Mouse (Mus musculus): ENCODE results near the gene Fgfr2.
A peak's percentile ranks its signal among the peaks of the same experiment; 100 is the strongest.

Gene Fgfr2

DNA sequence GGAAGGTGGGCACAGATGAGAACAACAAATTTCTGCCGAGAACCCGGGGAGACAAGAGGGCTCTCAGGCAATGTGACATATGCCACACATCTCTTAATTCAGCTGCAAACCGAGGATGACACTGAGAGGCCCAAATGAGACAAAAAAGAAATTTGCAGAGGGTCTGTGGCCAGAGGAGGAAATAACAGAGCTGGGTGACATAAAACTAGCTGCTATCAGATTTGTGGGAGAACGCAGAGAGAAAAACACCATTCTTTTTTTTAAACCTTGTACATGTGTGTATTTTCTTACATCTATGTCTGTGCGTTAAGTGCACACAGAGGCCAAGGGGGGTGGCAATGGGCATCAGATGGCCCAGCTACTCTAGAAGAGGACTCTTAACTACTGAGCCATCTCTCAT, 328.0 kb downstream of the Fgfr2 start:
- no peak for DNase-seq

DNA sequence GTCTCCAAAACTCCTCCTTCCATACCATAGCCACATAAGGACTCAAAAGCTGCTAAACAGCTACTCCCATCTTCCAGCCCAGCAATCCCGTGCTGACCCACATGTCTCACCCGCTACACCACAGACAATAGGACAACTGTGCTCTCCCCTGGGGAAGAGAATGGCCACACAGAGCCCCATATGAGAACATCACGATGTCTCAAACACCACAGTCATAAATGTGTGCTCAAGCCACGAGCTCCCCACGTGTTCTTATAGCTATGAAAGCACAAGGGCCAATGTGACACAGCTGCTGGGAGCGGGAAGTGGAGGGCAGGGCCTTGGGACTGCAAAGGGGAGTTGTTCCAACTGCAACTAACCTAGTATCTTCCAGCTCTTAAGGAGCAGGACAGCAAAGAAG, 329.7 kb downstream of the Fgfr2 start:
- peak; percentile 38 for DNase-seq

DNA sequence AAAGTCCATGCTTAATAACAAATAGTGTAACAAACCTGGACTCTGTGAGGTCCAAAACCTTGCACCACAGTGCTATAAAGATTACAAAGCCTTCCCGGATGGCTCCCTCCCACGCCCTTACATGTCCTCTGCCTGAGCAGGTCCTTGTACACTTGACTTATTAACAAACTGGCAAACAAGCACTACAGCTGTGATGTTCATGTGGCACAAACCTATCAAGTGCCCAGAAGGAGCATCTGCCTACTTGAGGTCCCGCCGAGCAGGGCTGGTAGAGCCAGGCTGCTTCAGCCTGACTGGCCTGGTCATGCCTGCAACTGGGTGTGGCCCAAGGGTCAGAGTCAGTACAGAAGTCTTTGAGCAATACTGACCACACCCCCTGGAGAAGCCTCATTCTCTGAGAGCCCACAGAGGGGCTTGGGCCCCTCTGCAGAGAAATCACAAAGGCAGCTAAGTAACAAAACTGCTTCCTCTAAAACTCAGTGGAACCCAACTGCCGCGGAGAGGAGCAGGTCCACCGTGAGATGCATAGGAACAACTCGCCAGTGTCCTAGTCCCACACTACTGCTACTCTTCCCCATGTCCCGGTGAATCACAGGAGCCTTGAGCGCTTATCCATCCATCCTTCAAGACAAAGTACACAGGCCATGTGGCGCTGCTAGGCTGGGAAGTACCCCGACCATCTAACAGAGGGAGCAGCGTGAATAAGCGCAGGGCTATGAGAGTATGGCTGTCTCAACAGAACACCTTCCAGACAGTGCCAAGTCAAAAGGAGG, 332.5 kb downstream of the Fgfr2 start:
- peak; percentile 25 for DNase-seq

DNA sequence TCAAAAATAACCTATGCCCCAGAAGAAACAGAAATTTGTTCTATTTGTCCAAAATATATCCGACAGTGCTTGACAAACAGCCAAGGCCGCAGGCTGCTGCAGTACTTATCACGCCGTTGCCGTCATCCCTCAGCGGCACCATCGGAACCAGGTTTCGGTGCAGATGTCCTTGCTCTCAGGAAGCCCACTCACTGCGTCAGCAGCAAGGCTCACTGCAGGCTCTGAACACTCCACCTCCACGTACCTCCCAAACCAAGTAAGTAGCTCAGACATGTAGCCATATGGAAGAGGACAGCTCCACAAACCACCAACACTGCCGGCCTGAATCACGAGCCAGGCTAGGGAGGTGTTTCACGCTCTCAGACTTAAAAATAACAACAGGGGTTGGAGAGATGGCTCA, 334.3 kb downstream of the Fgfr2 start:
- DNase-seq: no peak

DNA sequence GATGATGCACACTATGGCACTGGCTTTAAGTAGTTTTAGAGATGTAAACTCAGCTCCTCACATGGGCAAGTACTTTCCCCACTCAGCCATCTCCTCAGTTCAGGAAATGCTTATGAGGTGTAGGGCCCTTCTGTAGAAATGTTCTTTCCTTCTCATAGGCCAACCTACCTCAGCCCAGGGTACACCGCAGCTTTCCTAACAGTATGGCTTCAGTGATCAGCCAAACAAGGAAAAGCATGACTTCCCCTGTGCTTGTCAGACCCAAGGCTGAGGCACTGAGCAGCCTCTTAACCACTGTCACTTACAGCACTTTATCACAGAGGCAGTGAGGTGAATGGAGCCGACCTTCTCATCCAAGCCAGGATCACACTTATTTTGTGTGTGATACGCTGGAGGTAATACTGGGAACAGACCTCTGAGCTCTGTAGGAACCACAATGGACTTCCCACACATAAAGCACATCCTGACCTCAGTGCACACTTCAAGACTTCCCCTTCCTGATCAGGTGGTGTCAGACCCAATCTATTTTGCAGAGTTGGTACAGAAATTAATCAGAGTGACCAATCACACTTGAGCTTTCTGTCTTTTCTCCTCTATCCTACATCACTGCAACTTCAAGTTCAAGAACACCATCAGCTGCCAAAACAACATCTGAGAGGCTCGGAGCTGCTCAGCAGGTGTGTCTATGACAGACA, 335.5 kb downstream of the Fgfr2 start:
- DNase-seq: no peak

DNA sequence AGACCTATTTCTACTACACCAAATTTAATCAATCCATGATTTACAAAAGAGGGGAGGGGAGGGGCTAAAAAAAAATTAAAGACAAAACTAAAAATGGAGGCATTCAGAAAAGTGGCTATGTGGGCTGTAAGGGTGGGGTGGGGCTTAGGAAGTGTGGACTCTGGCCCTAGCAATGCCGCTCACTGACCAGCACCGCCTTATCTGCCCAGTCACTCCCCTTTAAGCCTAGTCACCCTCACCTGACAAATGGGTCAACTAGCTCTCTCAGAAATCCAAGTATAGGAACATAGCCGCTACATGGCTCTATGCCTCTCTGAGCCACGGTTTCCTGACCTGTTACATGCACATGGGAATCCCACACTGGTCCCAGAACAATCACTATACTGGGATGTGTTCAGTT, 336.1 kb downstream of the Fgfr2 start:
- no peak for DNase-seq

DNA sequence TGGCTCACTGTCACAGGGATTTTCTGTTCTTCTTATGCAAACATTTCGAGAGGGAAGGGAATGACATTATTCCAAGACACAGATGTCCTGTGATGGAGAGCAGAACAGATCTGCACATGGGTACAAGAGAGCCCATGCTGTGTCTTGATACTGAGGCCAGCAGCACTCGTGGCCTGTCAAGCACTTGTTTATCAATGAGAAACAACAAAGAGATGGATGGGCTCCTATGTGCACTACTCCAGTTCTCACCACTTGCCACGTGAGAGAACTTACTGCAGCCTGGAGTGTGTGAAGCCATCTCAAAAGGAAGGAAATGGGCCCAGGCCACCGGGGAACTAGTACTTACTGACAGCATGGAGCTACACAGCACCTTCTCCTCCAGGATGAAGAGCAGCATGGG, 336.6 kb downstream of the Fgfr2 start:
- peak; percentile 33 for DNase-seq

DNA sequence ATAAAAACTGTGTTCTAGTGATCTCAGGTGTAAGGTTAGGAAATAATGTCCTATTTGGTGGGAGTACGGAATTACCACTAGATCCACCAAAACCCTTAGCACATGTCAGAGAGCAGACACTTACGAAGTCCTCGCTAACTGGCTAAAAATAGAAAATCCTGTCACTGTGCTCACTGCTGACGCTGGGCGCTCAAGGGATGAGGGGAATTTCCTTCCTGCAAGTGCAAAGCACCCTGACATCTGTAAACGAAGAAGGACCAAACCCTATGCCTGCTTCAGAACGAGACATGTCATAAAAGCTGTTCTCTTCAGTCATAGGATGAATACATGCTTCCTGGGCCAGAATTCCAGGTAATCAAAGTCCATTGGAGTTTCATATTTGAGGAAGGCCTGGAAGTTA, 337.1 kb downstream of the Fgfr2 start:
- peak; percentile 51 for DNase-seq

DNA sequence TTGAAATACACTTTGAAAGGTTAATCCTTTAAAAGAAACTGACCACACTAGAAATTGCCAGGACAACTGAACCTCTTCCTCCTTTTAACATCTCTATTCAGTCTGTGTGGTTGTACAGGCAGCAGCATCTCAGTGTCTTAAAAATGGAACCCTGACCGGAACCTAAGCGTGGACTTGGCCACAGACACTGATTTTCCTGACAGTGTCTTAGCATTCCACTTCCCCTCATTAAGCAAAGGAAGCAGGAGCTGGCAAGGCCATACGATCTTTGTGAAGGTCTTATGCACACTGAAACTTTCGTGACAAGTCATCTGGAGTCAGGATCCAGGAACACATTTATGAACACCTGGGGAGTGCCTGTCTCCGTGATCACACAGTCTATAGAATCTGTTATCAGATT, 339.0 kb downstream of the Fgfr2 start:
- DNase-seq: no peak

DNA sequence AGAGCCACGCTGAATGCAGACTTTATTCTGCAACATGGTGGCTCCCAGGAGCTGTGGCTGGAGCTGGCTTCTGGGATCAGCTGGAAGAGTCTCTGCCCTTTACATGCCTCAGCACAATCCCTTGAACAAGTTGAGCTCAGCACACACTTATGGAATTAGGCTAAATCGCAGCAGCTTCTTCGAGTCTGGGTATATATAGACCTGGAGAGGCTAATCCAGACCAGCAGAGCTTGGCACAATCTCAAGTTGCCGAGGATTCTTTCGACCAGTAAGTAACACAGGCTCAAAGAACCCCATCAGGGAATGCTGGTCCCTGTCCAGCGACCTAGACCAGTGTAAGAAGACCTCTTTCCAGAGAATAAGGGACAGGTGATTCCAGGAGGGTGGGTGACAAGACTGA, 341.3 kb downstream of the Fgfr2 start:
- DNase-seq: no peak

DNA sequence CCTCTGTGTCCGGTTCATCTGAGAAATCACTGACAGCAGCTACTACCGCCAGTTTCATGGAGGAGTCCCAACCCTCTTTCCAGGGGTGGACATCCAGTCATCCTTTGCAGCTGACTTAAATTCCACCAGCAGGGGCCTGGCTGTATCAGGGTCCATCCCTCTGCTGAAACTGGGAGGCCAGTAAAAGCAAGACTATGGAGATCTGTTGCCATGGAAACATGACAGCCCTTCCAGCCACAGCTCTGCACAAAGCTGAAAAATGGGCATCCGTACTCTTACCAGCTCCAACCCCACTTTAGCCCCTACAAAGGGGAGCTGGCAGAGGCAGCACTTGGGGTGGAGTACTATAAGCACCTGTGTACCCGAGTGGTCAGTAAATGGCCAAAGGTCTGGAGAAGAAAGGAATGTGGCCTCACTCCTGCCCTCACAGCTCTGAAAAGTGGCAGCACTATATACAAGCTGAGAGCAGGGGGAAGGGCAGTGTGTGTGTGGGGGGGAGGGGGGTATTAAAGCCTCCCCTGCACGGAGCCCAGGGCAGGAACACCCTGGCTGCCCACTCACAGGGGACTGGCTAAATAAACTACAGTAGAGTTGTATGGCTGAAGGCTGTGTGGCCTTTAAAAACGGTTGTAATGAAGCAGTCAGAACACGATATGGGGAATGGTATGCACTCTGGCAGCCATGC, 341.9 kb downstream of the Fgfr2 start:
- peak; percentile 20 for DNase-seq

DNA sequence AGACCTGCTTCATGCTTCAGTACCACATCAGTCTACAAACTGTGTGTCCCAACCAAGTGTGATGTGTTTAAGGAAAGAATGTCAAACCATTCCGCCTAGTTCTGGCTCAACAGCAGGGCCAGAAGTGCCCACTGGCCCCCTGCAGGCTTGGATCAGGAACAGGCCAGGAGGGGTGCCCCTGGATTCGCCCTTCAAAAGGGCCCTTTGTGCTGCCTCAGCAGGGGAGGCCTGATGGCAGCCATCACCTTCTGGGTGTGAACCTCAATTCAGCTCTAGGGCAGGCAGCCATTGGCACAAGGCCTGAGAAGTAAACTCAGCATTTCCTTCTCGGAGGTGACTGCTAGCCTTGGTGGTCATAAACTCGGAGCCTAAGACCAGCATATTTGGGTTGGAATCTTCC, 342.5 kb downstream of the Fgfr2 start:
- DNase-seq: peak; percentile 62

DNA sequence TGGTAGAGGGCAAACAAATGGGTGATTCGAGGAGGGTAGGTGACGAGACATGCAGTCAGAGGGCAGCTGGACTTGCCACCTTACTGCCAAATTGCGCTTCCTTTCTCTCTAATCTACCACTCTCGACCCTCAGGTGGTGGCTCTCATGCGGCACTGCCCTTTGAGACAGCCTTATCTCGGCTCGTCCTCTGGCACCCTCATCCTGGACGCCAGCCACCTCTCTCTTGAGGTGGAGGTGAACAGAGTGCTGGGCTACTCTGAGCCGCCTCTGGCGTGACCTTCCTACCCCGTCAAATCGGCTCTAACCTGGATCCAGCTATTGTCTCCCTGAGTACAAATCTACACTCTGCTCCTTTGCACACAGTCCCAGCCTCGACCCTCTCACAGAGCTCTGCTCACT, 344.5 kb downstream of the Fgfr2 start:
- DNase-seq: no peak

DNA sequence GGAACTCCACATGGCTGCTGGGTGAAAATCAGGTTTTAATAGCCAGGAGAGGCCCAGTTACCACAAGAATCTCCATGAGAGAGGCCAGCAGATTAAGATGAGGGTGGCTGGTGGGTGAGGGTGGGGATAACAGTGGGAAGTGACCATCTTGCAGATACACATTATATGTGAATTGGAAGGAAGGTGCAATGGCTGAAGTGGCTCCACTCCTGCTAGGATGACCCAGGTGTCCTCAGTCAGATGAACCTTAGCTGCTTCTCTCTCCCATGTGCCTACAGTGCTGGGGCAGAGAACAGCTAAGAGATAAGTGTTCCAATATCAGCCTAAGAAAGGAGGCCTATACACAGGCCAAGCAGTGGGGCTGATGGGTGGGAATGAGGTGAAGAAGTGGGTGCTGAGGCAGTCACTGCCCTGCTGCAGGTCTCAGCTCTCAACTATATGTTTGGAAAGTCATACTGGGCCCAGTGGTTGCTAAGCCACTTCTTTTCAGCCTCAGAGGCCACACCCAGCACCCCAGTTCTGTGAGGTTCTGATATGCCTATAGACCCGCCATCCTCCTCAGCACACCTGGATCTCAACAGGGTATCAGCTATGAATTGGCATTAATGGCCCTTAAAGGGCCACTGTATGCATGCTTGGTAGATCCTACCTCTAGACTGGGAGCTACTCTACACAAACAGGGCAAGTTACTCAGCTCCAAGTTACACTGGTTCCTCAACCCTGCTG, 345.3 kb downstream of the Fgfr2 start:
- DNase-seq: no peak

DNA sequence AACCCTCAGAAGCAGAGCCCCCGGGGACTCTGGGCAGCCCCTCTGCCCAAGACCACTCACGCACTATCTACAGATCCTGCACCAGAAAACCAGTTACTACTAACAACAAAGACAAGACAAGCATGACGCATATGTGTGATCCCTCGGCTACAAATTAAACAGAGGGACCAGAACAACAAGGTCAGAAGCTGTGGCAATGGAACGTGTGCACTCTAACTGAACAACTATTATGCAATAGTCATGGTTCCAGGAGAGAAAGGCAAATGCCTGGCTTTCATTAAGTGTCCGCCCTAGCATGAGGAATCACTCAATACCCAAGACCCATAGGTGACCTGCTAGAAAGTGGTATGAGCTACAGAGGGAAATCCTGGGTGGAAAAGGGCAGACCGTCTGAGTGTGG, 346.0 kb downstream of the Fgfr2 start:
- DNase-seq: no peak

DNA sequence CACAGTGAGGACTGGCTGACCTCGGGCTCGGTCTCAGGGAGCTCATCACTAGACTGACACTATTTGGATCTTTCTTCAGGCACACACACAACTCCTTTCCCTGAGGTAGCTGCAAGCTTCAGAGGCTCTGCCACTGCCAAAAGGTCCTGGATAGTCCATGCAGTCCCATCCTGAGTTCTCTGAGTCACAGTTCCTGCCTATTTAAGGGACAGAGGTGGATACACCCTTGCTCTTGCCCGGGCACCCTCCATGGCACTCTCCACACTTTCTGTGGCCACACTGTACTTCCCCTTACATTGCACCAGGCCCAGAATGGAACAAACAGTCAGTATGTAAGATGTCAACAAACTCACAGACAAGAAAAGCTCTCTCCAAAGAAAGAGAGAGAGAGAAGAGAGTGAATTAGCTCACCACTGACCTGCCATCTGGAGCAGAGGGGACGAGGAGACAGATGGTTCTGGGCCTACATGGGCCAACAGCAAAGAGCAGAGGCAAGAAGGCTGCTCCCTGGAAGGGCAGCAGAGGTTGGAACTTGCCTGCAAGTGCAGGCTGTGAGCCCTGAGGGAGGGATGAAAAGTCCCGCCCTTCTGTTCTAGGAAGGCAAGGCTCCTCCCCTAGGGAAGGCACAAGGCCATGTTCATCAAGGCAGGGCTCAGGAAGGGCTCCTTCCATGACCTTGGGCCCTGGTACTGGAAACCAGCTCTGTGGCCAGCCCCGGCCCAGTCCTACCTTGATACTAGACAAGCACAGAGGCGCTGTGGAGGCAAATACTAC, 346.6 kb downstream of the Fgfr2 start:
- DNase-seq: peak; percentile 36

DNA sequence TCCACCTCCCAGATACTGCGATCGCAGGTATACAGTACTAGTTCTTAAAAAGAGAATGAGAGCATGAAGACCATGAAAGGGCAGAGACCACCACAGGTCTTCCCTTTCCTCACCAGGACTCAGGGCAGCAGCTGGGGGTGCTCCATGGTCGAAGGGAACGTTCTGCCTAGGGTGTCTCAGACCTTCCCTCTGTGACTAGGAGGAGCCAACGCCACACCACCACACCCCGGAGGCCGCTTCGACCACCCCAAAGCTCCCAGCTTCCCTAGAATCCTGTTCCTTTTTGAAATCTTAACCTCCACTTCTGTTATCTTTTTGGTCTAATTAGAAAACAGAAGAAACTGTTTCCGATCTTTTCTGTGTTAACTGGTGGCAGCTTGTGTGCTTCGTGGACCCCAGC, 347.2 kb downstream of the Fgfr2 start:
- no peak for DNase-seq

DNA sequence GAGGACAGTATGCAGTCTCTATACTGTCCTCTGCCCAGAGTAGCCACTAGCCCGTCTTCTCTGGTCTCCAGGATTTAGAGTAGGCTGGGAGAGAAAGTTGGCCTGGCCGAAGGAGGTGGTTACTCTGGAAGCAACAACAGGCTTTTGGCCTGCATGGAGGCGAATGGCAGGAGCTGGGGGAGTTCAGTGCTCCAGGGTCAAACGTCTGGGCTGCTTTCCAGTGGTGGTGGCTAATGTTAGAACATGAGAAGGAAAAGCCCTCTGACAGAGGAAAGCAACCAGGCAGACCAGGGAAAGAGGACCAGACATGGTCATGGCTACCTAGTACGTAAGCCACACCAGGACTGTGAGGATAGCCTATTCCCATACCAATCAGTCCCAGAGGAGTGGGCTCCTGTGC, 347.8 kb downstream of the Fgfr2 start:
- DNase-seq: peak; percentile 74

DNA sequence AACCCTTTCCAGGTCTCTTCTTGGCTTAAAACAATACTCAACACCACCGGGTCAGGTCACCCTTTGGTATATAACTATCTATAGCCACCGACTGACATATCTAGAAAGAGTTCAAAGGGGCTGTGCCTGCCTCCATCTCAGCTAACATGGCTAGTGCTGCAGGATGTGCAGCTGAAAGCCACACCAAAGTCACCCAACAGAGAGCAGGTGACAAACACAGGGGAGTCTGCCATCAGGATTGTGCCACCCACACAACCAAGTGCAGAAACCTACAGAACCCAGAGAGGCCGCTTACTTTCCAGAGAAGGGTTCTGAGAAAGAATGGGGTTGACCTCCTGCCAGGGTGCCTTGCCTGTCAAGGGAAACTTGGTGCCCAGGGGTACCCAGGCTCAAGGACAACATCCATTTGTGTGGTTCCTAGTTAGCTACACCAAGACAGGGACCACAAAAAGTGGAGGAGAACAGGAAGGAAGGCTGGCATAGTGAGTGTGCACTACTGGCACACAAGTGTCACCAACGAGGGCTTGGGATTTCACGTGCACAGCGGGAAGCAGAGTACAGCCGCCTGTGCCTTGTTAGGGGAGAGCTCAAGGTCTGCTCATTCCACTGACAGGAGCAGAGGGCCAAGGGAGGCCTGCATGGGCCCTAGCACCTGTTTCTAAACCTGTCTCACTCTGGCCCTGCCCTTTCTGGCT, 350.0 kb downstream of the Fgfr2 start:
- no peak for DNase-seq

DNA sequence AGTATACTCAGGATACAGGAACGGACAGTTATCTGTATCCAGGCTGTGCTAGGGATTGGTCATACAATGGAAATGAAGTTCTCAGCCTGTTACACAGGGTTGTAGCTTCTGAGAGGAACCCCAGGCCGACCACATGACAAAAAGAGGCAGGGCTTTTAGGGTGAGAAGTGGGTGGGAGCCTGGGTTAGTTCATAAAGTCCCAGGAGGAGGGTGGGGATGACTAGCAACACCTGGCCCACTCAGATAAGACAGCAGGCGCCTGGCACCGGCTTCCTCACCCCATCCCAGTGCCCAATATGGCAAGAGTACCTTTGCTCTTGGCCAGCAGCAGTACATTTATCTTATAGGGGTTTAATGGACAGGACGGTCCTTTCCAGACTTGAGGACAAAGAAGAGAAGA, 350.7 kb downstream of the Fgfr2 start:
- DNase-seq: no peak

DNA sequence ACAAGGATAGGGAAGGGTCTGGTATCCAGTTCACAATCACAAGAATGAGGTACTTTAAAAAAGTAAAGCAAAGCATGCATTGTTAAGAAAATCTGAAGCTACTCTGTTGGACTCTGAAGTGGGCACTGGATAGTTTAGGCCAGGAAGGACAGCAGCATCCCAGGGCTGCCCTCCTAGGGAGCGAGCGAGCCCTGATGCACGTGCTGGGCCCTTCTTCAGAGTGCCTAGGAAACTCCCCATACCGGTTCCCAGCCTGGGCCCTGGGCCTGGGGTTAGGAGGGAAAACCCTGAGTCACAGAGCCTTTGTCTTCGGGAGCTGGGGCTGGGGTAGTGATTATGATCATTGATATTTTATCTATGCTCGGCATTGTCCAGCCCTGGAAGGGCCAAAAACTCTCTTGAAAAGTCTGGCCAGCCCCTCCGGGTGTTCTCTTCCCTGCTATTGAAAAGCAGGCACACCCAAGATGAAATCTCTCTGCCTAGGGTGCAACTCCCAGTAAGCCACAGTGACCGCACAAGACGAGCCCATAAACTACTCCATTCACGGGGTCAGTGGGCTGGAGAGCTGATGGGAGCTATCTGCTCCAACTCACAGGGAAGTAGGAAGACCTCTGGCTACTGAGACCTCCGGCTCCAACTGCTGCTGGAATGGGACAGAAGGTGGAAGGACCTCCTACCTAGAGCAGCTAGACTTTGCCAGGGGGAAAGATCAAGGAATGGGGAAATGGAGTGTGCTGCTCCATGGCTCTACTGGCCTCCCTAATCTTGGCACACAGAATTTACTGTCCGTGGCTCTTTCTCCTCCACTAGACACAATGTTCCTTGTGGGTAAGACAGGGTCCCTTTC, 354.4 kb downstream of the Fgfr2 start:
- DNase-seq: no peak

Measured in lung, postnatal 10 days (tissue).